Mouse (Mus musculus): ENCODE data around the gene Rag2.

DNA sequence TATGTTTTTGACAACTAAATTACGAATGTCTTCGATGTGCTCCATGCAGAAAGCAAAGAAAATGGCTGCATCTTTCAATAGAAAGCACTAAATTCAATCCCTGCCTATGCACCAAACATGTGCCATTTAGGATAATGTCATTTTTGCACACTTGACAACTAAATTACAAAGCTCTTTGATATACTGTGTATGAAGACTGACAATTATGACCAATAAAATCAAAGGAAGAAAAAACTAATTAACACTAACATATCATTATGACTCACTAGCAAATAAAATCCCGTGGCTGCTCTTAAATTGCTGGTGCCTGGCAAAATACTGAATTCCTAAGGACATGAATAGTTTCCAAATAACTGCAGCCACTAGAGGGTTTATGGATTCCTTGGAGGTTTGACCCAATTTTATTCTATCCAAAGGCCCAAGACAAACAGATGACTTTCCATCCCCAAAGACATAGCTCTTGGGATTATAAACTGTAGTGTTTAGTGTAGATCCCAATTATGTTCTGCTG is 15.4 kb downstream of the Rag2 start:
- no peak for TF ChIP-seq CTCF (IDR thresholded peaks at IDR 0.05)
- TF ChIP-seq EP300 (IDR thresholded peaks at IDR 0.05) = no peak
